Mouse (Mus musculus) forebrain, embryonic 12.5 days (tissue): ENCODE measurements at regions not wholly inside any gene's neighbourhood (a gene's known extent, or its start where the extent isn't known, plus 50 kb on each side); places are given as distances from the start of the nearest gene placed in this dataset.
A peak's percentile ranks its signal among the peaks of the same experiment; 100 is the strongest.

Source experiments
- ATAC-seq: fragments of 200-750 bp; cut with Nextera tagmentation; 2 replicates; pipeline ENCODE4 v1.8.0; 2017; ENCODE audit warnings: moderate TSS enrichment; ENCODE audit not compliant: low FRiP score
- H3K27ac ChIP-seq: fragments of 300-500 bp; sonication (generic); 2 replicates; pipeline ENCODE4 v1.5.1; 2016; ENCODE audit warnings: mild to moderate bottlenecking
- H3K27me3 ChIP-seq: fragments of 300-500 bp; sonication (generic); 2 replicates; pipeline ENCODE4 v1.6.1; 2016; ENCODE audit warnings: mild to moderate bottlenecking
- H3K36me3 ChIP-seq: fragments of 300-500 bp; sonication (generic); replicated peaks from 2 replicates; pipeline ENCODE4 v1.6.1; 2016; ENCODE audit warnings: mild to moderate bottlenecking
- H3K4me1 ChIP-seq: fragments of 300-500 bp; sonication (generic); 2 replicates; pipeline ENCODE4 v1.6.1; 2016
- H3K4me2 ChIP-seq: fragments of 300-500 bp; sonication (generic); 2 replicates; pipeline ENCODE4 v1.6.1; 2016; ENCODE audit warnings: mild to moderate bottlenecking, moderate library complexity
- H3K4me3 ChIP-seq: fragments of 300-500 bp; sonication (generic); replicated peaks from 2 replicates; pipeline ENCODE4 v1.5.1; 2016; ENCODE audit warnings: mild to moderate bottlenecking
- H3K9ac ChIP-seq: fragments of 300-500 bp; sonication (generic); 2 replicates; pipeline ENCODE4 v1.6.1; 2016; ENCODE audit warnings: mild to moderate bottlenecking
- H3K9me3 ChIP-seq: fragments of 300-500 bp; sonication (generic); 2 replicates; pipeline ENCODE4 v1.6.1; 2016
- WGBS: fragments of 180-500 bp; shearing (Covaris S2); methylation state at CpG from one replicate; pipeline ENCODE4 v1.1.7; 2016; 5-methylcytosine and 5-hydroxymethylcytosine counted together

DNA sequence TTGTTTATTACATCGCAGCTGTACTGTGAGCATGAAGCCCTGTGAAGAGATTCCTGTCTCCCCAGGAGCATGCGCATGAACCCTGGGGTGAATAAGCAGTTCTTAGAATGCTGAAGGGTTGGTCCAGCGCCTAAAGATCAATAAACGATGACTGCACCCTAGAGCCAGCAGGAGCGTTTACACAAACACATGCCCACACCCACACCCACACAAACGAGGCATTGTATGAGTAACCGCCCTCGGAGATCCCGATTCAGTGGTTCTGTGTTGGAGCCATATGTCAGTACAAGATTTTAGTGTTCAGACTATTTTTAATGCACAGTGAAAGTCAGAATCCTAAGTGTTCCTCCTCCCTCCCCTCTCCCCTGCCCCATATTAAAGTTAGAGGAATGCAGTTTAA, 57.3 kb downstream of the Edn1 start:
- Histone ChIP-seq H3K27ac (no peak overlapping the region), H3K4me1 (no peaks in the 10 kb centered on the region), H3K4me2 (no peak overlapping the region), H3K9ac (no peak overlapping the region), H3K27me3 (no peaks in the 10 kb centered on the region), H3K9me3 (no peaks in the 10 kb centered on the region), H3K4me3 (no peak overlapping the region), H3K36me3 (no peaks in the 10 kb centered on the region)
- 84% methylated on average over 9 of the region's 9 CpGs for WGBS
- no peak for ATAC-seq

DNA sequence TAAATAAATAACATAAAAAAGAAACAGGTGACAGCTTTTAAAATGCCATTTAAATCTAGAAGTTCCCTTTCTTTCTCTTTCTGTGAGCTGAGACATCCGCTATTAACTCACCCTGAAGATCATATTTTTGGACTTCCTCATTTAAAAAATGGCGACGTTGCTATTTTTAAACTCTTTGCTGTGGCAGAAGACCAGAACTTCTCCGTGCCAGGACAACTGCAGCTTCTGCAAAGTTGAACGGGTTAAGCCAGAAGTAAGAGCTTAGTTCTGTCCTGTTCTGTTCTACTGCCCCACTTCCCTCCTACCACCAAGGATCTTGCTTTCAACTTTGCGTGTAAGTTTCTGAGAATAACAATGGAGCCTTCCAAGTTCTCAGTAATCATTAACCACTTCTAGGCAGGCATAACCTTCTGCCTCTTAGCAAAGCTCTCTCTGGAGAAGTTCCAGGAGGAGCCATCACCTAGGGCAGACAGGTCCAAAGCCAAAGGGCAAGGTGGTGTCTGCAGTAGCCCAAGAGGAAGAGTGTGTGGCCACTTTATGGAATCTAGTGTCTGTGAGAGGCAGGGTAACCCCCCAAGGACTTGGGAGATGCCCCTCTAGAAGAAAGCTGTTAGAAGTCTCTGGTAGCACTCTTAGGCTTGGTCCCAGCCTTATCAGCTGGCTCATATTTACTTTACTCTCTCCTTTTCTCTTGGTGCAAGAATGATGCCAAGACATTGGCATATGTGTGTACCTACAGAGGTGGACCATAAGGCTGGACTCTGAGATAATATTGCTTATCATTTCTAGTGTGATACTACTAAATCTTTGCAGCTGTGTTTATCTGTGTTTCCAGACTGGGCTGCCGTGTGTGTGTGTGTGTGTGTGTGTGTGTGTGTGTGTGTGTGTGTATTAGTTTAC, 66.6 kb downstream of the Edn1 start:
- Histone ChIP-seq H3K4me3 (no peak overlapping the region), H3K4me2 (no peak overlapping the region), H3K27me3 (no peaks in the 10 kb centered on the region), H3K27ac (no peak overlapping the region), H3K4me1 (no peaks in the 10 kb centered on the region), H3K9ac (no peak overlapping the region), H3K36me3 (no peaks in the 10 kb centered on the region), H3K9me3 (no peaks in the 10 kb centered on the region)
- no peak for ATAC-seq
- 90% methylated on average over 7 of the region's 7 CpGs for WGBS

DNA sequence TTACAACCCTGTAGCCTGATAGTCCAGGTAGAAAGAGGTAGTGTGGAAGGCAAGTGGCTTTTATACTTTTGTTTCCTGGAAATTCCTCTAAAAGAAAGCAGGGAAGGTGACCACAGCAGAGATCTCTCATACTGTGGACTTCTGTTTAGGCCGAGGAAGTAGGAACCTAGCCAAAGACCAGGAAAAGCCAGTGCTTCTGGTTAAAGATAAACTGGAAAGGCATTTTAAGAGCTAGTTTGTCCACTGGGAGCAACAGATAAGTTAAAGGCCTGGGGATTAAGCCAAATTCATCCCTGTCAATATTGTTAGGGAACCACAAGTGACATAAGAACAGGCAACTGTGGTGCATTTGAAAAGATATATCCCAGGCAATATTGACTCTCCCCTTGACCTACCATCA, 68.5 kb downstream of the Edn1 start:
- Histone ChIP-seq H3K9ac (no peak overlapping the region), H3K27me3 (no peaks in the 10 kb centered on the region), H3K9me3 (no peaks in the 10 kb centered on the region), H3K36me3 (no peaks in the 10 kb centered on the region), H3K4me2 (no peak overlapping the region), H3K4me1 (no peaks in the 10 kb centered on the region), H3K4me3 (no peak overlapping the region), H3K27ac (no peak overlapping the region)
- no peak for ATAC-seq
- 89% methylated on average over 1 of the region's 1 CpGs for WGBS

DNA sequence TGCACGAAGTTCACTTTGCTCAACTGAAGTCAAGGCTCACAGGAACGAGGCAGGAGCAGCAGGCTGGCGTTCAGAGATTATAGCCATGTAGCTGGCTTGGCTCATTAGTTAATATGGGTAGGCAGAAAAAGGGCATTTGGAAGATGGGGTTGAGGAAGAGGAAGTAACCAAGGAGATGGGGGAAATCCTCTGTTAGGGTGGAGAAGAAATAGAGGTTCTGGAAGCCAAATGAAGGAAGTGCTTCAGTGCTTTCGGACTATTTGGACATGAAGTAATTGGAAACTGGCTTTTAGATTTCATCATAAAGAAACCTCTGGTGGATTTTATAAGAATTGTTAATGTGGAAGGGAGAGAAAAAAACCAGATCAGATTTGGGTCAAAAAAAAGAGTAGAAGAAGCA, 70.9 kb downstream of the Edn1 start:
- 87% methylated on average over 4 of the region's 4 CpGs for WGBS

DNA sequence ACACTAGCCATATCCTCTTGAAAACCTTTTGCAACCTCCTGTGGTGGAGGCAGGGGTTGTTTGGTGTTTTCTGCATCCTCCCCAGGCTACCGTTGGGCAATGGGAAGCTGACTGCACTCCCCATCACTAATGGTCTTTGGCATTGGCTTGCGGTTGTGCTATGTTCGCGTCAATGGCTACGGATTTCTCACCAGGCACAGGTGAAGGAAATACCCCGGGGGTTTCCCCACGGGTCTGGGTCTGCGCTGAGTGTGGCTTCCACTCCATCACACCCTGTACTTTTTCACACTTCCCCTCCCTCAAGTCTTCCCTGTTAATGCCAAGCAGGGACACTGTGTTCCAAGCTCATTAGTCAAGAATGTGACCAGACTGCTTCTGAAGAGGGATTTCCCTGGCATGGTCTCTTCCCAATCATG, 72.9 kb downstream of the Edn1 start:
- H3K27ac ChIP-seq, result no peak overlapping the region
- ATAC-seq, result no peak
- H3K36me3 ChIP-seq, result no peaks in the 10 kb centered on the region
- no peaks in the 10 kb centered on the region for H3K4me1 ChIP-seq
- 89% methylated on average over 8 of the region's 8 CpGs for WGBS
- H3K9ac ChIP-seq, result no peak overlapping the region
- no peaks in the 10 kb centered on the region for H3K27me3 ChIP-seq
- no peaks in the 10 kb centered on the region for H3K9me3 ChIP-seq
- H3K4me3 ChIP-seq, result no peak overlapping the region
- H3K4me2 ChIP-seq, result no peak overlapping the region

More for the DNA sequence above, 70.9 kb downstream of the Edn1 start:
- Histone ChIP-seq H3K4me1 (no peaks in the 10 kb centered on the region), H3K36me3 (no peaks in the 10 kb centered on the region), H3K4me3 (no peak overlapping the region), H3K27me3 (no peaks in the 10 kb centered on the region), H3K4me2 (no peak overlapping the region), H3K9me3 (no peaks in the 10 kb centered on the region), H3K9ac (no peak overlapping the region), H3K27ac (no peak overlapping the region)
- ATAC-seq, result no peak

DNA sequence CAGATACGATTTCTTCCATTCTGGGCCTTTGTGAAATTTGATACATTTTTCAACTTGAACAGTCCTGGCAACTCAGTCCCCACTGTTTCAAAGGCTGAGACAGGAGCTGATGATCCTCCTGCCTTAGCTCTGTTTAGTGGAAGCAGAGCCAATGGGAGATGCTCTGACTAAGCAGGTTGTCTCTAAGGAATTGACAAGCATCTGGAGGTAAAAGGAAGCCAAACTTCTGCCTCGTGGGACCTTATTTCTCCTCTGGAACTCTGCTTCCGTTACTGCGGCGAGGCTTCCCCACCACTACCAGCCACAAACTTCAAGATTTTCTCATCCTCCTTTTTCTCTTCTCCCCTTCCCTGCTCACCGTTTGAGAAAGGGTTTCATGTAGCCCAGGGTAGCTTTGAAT, 78.4 kb downstream of the Edn1 start:
- no peak overlapping the region for H3K4me2 ChIP-seq
- 82% methylated on average over 6 of the region's 6 CpGs for WGBS

DNA sequence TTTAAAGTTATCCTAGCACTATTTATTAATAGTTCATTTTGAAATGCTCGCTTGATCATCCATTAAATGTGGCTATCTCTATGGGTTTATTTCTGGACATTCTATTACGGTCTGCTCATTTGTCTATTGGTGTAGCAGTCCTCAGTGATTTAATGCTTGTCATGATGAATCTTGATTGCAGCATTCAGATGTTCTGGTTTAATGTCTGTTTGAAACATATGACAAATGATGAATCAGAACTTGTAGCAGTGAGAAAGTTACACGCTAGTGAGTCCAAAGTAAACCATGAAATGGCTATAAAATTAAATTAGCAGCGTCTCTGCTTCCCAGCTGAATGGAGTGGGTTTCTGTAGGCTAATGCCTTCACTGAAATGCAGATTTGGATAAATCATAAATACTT, 81.8 kb downstream of the Edn1 start:
- ATAC-seq, result no peak
- Histone ChIP-seq H3K9ac (no peak overlapping the region), H3K9me3 (no peaks in the 10 kb centered on the region), H3K36me3 (no peaks in the 10 kb centered on the region), H3K27me3 (no peaks in the 10 kb centered on the region), H3K4me2 (no peak overlapping the region), H3K27ac (no peak overlapping the region), H3K4me3 (no peak overlapping the region), H3K4me1 (no peaks in the 10 kb centered on the region)
- 92% methylated on average over 4 of the region's 4 CpGs for WGBS

More for the DNA sequence above, 78.4 kb downstream of the Edn1 start:
- H3K27ac ChIP-seq, result no peak overlapping the region
- H3K27me3 ChIP-seq, result no peaks in the 10 kb centered on the region
- H3K36me3 ChIP-seq, result no peaks in the 10 kb centered on the region
- H3K9ac ChIP-seq, result no peak overlapping the region
- no peaks in the 10 kb centered on the region for H3K4me1 ChIP-seq
- no peak for ATAC-seq
- no peaks in the 10 kb centered on the region for H3K9me3 ChIP-seq
- H3K4me3 ChIP-seq, result no peak overlapping the region

DNA sequence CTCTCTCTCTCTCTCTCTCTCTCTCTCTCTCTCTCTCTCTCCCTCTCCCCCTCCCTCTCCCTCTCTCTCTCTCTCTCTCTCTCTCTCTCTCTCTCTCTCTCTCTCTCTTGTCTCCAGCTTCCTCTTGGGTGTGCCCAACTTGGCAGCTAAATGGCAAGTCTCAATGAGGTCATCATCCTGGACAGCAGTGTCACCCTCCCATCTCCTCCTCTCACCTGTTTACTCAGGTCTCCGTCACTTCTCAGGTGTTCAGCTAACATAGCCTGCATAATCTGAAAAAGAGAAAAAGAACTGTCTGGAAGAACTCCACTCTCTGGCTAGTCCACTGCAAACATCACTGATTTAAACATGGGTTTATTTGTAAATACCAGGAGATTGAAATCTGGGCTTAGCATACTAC, 89.1 kb downstream of the Edn1 start:
- no peak overlapping the region for H3K27ac ChIP-seq
- ATAC-seq, result no peak
- H3K36me3 ChIP-seq, result no peaks in the 10 kb centered on the region
- 95% methylated on average over 1 of the region's 1 CpGs for WGBS
- H3K27me3 ChIP-seq, result no peaks in the 10 kb centered on the region
- no peaks in the 10 kb centered on the region for H3K9me3 ChIP-seq
- no peak overlapping the region for H3K4me3 ChIP-seq
- no peaks in the 10 kb centered on the region for H3K4me1 ChIP-seq
- no peak overlapping the region for H3K9ac ChIP-seq
- H3K4me2 ChIP-seq, result no peak overlapping the region

DNA sequence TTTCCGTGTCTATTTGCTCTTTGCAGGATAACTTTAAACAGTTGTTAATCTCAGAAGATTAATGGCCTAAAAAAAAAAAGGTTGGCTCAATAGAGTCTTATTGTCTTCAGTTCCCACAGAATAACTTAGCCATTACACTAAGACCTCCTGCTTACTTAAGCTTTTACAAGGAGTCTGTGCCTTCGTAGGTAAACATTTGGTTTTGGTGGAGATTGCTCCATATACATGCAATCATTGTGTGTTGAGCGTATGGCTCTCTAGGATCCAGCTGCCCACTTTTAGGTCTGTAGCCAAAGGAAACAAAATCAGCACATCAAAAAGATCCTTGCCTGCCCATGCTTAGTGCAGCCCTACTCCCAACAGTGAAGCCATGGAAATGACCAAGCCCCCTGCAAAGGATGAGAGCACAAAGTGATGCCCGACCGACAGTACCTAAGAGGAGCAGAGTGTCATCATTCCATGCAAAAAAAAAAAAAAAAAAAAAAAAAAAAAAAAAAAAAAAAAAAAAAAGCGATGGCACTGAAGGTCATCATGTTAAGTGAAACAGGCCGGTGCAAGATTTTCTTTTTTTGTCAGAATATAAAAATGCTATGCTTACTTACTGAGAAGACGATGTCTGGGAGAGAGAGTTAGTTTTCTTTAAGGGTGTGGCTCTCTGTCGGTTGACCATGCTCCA, 90.2 kb downstream of the Edn1 start:
- no peak overlapping the region for H3K9ac ChIP-seq
- no peak for ATAC-seq
- no peak overlapping the region for H3K4me3 ChIP-seq
- H3K4me1 ChIP-seq, result no peaks in the 10 kb centered on the region
- H3K27me3 ChIP-seq, result no peaks in the 10 kb centered on the region
- H3K4me2 ChIP-seq, result no peak overlapping the region
- WGBS, result 80% methylated on average over 9 of the region's 9 CpGs
- no peaks in the 10 kb centered on the region for H3K9me3 ChIP-seq
- no peak overlapping the region for H3K27ac ChIP-seq
- H3K36me3 ChIP-seq, result no peaks in the 10 kb centered on the region

DNA sequence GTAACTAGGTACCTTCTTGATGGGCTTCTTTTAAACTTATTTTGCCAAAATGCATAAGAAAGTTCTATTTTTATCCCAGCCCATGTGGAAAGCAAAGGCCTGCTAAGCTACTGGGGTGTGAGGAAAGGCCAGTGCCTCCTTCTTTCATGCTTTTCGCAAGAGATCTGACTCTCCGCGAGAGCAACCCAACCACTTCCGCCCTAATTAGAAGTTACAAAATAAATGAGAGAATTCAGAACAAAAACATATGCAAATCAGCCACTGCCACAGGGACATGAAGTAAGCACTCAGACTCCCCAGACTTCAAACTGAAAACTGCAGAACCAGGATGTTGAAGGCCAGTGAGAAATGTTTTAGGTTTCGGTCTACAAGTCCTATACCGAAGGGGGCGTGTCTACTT, 91.4 kb downstream of the Edn1 start:
- H3K27ac ChIP-seq, result no peak overlapping the region
- WGBS, result 78% methylated on average over 7 of the region's 7 CpGs
- H3K27me3 ChIP-seq, result no peaks in the 10 kb centered on the region
- no peaks in the 10 kb centered on the region for H3K9me3 ChIP-seq
- no peak overlapping the region for H3K4me3 ChIP-seq
- no peak for ATAC-seq
- H3K36me3 ChIP-seq, result no peaks in the 10 kb centered on the region
- no peak overlapping the region for H3K9ac ChIP-seq
- H3K4me1 ChIP-seq, result no peaks in the 10 kb centered on the region
- no peak overlapping the region for H3K4me2 ChIP-seq

DNA sequence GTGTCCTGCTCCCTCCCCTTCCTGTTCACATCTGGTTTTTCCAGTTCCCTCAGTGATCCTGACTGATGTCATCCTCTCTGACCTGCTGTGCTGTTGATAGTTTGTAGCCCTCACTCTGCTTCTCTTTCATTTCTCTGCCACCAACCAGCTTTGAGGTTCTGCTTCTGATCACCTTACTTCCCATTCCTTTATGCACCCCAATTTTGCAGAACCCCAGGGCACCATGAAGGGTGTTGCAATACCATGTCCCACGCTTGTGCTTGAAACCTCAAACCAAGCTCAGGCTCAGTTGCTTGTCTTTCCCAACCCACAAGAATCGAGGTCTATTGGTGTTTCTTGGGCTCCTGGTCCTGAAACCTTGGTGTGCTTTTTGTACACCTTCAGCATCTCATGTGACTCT, 93.3 kb downstream of the Edn1 start:
- ATAC-seq, result no peak
- no peaks in the 10 kb centered on the region for H3K9me3 ChIP-seq
- WGBS, result 76% methylated on average over 2 of the region's 2 CpGs
- H3K36me3 ChIP-seq, result no peaks in the 10 kb centered on the region
- H3K4me2 ChIP-seq, result no peak overlapping the region
- no peaks in the 10 kb centered on the region for H3K27me3 ChIP-seq
- no peak overlapping the region for H3K9ac ChIP-seq
- H3K27ac ChIP-seq, result no peak overlapping the region
- H3K4me1 ChIP-seq, result no peaks in the 10 kb centered on the region
- H3K4me3 ChIP-seq, result no peak overlapping the region

DNA sequence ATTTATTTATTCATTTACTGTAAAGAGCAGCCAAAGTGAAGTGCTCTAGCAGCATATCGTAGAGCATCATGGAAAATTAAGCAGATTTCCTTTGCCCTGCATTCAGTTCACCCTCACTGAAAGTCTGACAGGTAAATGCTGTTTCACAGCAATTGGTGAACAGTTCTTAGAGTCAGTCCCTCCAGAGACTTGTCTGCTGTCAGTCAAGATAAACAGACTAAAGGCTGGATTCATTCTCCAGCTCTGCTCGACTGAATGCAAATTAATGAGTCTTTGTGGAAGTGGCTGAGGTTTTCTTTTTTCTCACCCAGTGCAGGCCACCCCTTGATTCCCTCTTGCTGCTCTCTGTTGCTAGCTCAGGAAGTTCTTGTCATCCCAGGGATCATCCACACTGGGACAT, 100.2 kb downstream of the Edn1 start:
- H3K4me1 ChIP-seq, result peaks cover 15% of the 10 kb centered on the region
- H3K9me3 ChIP-seq, result no peaks in the 10 kb centered on the region
- WGBS, result 18% methylated on average over 2 of the region's 2 CpGs
- no peak overlapping the region for H3K9ac ChIP-seq
- H3K27me3 ChIP-seq, result no peaks in the 10 kb centered on the region
- H3K4me3 ChIP-seq, result no peak overlapping the region
- 0 out of 2 replicates have a peak overlapping the region, but pooled peaks have one; percentile 50 for H3K27ac ChIP-seq
- H3K36me3 ChIP-seq, result no peaks in the 10 kb centered on the region
- peak; percentile 60; the same call in 1 of the 2 replicates for ATAC-seq
- H3K4me2 ChIP-seq, result no peak overlapping the region
